Mouse (Mus musculus): ENCODE data around the gene Slc35a1. TPM values are rescaled to one million over a fixed set of nuclear protein-coding genes. Genes with fewer than 3 reads are reported as not detected.

Slc35a1 gene
- total RNA-seq, 2 experiments from 2014 or later: 16.7 to 17.4 TPM

DNA sequence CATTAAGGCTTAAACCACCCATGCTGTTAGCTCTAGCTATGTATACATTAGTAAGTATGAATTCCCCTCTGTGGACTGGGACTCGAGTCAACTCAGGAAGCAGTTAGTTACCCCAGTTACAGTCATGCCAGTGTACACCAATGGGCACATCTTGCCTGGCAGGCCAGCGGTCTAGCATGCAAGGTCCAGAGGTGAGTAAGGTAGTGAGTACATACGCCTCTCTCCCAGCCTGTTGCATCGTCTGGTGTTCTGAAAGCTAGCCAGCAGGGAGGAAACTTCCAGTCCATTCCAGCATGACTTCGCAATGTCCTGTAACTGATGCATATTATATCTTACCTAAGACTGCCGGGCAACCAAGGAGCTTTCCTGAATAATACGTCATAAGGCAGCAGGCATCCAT is 34.1 kb downstream of the Slc35a1 start:
- no peak for DNase-seq

DNA sequence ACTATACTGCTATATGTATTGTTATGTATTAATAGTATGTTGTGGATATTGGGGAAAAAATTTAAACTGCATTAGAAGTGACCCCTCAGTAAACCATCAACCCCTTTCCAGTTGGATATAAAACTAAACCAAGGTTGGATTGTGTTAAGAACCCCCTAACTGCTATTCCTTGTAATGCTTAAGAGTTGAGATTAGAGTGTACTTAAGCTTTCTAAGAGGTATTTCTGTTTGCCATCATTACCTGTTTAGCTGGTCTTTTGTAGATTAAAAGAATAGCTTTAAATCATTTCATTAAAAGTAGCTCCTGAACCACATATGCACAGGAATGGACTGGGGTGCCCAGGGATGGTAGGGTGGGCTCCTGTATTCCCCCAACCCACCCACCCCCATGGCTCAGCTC is 42.5 kb downstream of the Slc35a1 start:
- no peak for DNase-seq

DNA sequence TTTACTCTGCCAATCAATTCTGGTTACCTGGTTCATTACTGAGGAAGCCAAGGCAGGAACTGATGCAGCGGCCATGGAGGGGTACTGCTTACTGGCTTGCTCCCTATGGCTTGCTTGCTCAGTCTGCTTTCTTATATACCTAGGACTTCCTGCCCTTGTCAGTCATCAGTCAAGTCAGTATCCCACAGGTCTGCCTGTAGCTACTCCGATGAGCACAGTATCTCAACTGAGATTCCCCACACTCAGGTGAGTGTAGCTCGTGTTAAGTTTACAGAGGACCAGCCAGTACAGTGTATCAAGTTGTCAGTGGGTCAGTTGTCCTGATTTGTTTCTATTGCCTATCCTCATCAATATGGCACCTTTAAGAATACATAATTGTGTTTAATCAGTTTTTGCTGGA is 46.5 kb downstream of the Slc35a1 start:
- DNase-seq: no peak

DNA sequence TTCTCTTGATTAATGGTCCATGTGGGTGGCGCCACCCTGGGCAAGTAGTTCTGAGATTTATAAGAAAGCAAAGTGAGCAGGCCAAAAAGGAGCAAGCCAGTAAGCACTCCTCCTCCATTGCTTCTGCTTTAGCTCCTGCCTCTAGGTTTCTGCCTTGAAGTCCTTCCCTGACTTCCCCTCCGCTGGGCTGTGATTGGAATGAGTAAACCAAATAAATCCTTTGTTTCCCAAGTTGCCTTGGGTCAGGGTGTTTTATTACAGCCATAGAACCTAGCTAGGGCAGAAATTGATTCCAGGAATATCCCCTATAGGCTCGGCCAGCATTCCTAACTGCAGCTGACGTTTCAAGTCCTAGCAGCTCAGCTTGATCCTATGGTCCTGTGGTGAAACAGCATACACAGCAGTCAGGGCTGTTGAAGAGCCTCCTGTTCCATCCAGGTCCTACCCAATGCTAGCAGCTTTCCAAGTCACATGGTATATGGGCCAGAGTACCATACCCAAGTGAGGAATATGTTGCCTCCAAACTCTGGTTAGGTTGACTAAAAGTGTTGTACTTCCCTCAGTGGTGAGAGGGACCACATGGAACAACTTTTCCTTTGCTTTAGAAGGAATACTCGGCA is 47.4 kb downstream of the Slc35a1 start:
- no peak for DNase-seq

DNA sequence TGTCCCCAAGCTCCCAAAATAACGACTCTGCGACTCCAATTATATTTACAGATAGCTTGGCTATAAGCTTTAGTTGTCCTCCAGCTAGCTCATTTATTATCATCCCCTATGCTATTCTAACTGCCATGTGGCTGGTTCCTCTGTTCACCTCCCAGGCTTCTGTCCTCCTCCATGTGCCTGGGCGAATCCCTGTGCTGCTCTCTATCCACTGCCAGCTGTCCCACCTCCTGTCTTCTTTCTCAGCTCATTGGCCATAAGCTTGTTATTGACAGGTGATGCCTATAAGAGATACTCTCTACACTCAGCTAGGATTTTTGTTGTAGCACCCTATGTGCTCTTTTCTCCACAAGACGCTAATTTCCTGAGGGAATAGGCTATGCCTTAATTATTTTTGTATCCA is 49.4 kb downstream of the Slc35a1 start:
- DNase-seq: no peak

DNA sequence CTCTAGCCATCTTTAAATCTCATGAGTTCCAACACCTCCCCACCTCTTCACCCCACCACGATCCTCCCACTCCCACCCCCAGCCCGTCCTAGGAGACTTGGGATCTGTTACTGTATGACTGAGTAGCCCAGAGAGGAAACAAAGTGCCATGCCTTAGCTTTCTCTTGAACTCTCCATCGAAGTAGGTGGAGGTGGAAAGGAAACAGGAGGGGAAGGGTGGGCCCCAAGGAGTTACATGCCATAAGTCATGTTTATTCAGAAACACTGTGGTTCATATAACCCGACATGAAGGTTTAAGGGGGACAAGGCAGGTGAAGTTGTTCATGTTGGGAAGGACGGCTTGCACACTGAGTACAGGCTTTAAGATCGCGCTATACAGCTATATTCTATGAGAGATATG is 49.9 kb downstream of the Slc35a1 start:
- no peak for DNase-seq

DNA sequence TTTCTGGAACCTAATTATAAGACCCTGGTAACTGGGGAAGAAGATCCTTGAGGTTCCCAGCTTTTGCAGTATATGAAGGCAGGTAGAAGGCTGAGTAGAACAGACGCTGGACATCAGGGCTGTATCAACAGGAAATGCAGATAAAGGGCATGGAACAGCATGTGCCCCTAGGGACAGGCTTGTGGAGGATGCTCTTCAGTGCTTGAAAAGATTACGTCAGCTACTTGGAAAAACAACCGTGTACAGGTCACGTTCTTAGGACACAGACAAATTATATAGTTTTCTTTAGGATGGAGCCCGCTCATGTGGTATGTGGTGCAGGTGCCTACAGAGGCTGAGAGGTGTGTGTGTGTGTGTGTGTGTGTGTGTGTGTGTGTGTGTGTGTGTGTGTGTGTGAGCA is 51.2 kb downstream of the Slc35a1 start:
- no peak for DNase-seq

DNA sequence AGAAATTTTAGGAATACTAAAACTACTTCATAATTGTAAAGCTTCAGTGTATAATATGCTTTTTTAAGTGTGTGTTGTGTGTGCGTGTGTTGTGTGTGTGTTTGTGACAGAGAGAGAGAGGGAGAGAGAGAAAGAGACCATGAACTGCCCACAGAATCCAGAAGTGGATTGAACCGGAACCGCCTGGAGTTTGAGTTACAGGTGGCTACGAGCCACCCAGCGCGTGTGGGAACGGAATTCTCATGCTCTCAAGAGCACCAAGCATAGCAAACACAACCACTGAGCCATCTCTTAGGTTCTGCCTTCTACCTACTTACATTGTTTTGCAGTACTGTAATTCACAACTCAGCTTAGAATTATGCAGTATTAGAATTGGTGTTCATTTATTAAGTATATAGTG is 53.1 kb downstream of the Slc35a1 start:
- no peak for DNase-seq

DNA sequence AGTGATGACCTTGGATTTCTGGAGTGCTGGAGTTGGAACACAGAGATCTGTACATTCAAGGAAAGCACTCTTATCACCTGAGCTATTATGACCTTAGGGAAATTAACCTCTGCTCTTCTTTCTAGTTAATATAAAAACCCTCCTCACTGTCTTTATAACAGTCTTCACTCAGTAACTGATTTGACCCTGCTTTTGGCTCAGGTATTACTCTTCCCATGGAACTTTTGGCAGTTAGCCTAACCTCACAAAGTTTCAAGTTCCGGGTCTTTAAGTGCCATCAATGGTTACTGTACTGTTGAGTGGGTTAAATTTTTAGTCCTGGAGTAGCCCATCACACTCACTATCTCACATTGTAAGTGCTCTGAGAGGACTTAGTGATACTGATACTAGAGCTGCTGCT is 57.3 kb downstream of the Slc35a1 start:
- DNase-seq: no peak

DNA sequence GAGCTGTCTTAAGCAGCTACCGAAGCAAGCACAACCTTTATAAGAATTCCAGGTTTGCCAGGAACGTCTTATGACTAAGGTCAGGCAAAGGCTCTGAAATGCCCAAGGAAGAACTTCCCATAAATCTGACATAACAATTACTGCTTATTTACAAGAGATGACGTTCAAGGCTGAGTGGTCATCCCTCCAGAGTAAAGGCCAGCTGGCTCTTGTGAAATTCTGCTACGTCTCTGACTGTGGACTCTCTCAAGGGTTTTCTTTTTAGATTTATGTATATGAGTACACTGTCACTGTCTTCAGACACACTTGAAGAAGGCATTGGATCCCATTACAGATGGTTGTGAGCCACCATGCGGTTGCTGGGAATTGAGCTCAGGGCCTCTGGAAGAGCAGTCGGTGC is 60.8 kb downstream of the Slc35a1 start:
- no peak for DNase-seq

DNA sequence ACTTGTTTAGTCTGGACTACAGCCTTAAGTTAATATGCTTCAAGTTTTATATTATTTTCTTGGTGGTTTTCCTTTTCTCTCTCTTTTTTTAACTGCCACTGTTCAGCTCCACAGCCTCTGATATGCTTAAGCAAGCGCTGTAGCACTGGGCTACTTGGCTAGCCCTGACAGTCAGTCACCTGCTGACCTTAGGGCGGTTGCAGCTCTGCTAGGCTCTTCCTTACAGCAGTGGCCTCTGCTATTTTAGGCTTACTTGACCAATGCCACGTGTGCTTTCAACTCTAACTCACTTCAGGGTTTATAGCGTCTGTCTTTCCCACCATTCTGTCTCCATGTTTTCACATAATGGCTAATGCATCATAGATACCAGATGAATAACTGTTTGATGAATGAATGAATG is 61.7 kb downstream of the Slc35a1 start:
- DNase-seq: no peak

DNA sequence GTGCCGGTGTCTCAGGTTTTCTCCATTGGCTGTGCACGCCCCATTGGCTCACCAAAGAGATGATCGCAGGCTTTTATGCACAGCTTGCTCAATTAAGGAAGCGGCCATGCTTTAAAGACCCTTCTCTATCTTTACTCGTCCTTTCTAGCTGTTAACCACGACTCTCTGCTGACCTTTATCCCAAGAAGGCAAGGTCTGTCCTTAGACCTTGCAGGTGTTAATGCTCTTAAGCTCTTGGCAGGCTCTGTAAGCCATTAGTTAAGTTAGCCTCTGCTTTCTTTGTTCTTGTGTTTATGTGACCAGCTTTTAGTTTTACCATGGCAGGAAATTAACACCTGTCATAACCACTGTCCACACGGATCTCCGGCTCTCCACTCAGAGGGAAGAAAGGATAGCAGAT is 71.1 kb downstream of the Slc35a1 start:
- DNase-seq: no peak

DNA sequence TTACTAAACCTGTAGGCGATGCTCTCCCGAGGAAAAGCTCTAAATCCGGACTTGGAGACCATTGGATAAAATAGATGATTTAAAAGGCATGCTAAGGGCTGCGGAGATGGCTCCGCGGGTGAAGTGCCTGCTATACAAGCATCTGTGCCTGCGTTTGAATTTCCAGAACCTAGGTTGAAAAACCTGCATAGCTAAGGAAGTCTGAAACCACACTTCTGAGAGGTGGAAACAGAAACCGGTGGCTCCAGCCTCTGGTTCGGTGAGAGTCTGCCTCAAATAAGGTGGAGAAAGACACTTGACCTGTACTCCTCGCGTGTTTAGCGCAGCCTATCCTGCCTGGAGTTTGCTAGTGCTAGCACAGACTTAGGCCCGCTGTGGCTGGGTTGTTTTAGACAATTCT is 71.9 kb downstream of the Slc35a1 start:
- no peak for DNase-seq

DNA sequence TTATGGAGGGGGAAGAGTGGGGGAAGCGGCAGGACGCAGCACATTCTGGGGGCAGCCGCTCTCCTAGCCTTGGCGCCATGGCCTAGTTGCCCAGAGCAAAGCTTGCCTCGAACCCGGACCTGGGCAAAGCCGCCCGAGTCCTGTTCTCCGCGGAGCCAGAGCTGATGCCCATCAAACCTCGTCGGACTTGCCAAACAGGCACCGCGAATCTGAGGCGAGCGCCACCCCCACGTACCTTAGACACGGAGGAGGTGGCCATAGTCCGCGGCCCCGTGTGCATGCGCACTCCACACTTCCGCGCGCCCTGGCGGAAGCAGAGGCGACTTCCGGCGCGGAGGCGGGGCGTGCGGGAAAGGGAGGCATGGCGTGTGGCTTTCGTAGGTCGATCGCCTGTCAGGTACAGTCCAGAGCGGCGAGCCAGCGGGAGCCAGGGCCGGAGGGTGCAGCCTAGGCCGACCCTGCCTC is 72.6 kb downstream of the Slc35a1 start, which contains the start of the genes Orc3 and Rars2:
TSS of gene Orc3 (minus strand) at position 315 of the 465 bp plus-strand sequence.
TSS of gene Rars2 (plus strand) at position 328 of the 465 bp plus-strand sequence.
- DNase-seq: peak; percentile 91

DNA sequence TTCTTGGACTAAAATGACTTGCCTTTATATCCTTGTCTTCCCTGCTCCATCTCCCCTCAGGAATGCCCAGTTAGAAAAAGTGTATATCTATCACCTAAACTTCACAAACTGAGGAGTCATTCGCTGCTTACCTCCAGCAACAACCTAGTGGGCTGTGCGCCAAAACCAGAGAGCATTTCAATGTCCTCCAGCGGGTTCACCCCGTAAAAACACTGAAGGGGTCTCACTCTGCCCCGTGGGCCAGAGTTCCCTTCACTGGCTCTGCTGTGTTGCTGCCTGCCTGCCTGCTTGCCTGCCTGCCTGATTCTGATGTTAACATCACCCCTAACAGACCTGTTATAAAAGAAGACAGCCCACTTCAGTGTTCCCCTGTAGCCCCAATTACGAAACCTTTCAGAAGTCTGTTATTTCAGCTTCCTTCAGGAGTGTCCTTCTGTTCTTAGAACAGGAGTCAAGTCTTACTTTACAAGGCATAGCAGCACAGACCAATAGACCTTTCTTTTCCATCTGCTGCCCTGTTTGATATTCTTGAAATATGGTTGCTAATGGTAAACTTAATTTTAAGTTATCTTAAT is 73.6 kb downstream of the Slc35a1 start:
- DNase-seq: peak; percentile 11

Other genes with a start within 250 kb of the Slc35a1 start
- gene Akirin2, start 136.5 kb downstream of the Slc35a1 start, total RNA-seq (2021): 10 to 100 TPM; 59.6 to 71.3 TPM
- 10 to 100 TPM; 33.3 to 40.4 TPM for gene Orc3, start 72.5 kb downstream of the Slc35a1 start, total RNA-seq (2021)
- gene Rars2, start 72.5 kb downstream of the Slc35a1 start, total RNA-seq (2021): 10 to 100 TPM; 21.9 to 23.9 TPM
- not detected for gene Cfap206, start 42.8 kb upstream of the Slc35a1 start, total RNA-seq (2021)
- not detected for gene Gm136, start 68.8 kb upstream of the Slc35a1 start, total RNA-seq (2021)
- gene Smim8, start 91.0 kb upstream of the Slc35a1 start, total RNA-seq (2021): 10 to 100 TPM; 27.1 to 29.0 TPM
- 10 to 100 TPM; 11.8 to 14.5 TPM for gene Zfp292, start 195.5 kb upstream of the Slc35a1 start, total RNA-seq (2021)
- gene Cga, start 206.3 kb upstream of the Slc35a1 start, total RNA-seq (2021): not detected